Mouse (Mus musculus) forebrain, embryonic 12.5 days (tissue): ENCODE data around the gene Adam1a. TPM values are rescaled to one million over a fixed set of nuclear protein-coding genes. Genes with fewer than 3 reads are reported as not detected.
"Not testable (repeated sequence)": the region's sequence is repeated elsewhere in the genome, so short reads cannot be mapped to it uniquely, and the experiment has no call there.

Experiments
- ATAC-seq: fragments of 200-750 bp; cut with Nextera tagmentation; 2 replicates; pipeline ENCODE4 v1.8.0; 2017; ENCODE audit warnings: moderate TSS enrichment; ENCODE audit not compliant: low FRiP score
- H3K27ac ChIP-seq: fragments of 300-500 bp; sonication (generic); 2 replicates; pipeline ENCODE4 v1.5.1; 2016; ENCODE audit warnings: mild to moderate bottlenecking
- H3K27me3 ChIP-seq: fragments of 300-500 bp; sonication (generic); 2 replicates; pipeline ENCODE4 v1.6.1; 2016; ENCODE audit warnings: mild to moderate bottlenecking
- H3K36me3 ChIP-seq: fragments of 300-500 bp; sonication (generic); replicated peaks from 2 replicates; pipeline ENCODE4 v1.6.1; 2016; ENCODE audit warnings: mild to moderate bottlenecking
- H3K4me1 ChIP-seq: fragments of 300-500 bp; sonication (generic); 2 replicates; pipeline ENCODE4 v1.6.1; 2016
- H3K4me2 ChIP-seq: fragments of 300-500 bp; sonication (generic); 2 replicates; pipeline ENCODE4 v1.6.1; 2016; ENCODE audit warnings: mild to moderate bottlenecking, moderate library complexity
- H3K4me3 ChIP-seq: fragments of 300-500 bp; sonication (generic); replicated peaks from 2 replicates; pipeline ENCODE4 v1.5.1; 2016; ENCODE audit warnings: mild to moderate bottlenecking
- H3K9ac ChIP-seq: fragments of 300-500 bp; sonication (generic); 2 replicates; pipeline ENCODE4 v1.6.1; 2016; ENCODE audit warnings: mild to moderate bottlenecking
- H3K9me3 ChIP-seq: fragments of 300-500 bp; sonication (generic); 2 replicates; pipeline ENCODE4 v1.6.1; 2016
- WGBS: fragments of 180-500 bp; shearing (Covaris S2); methylation state at CpG from one replicate; pipeline ENCODE4 v1.1.7; 2016; 5-methylcytosine and 5-hydroxymethylcytosine counted together
- polyA plus RNA-seq: library from polyadenylated mRNA; unstranded; fragments of >200 nt; fragmentation: Nextera tagmentation; extraction: Ambion mirVana; gene quantifications from 2 replicates; pipeline ENCODE4 v1.2.1, GENCODE M21; 2016

The Adam1a gene
- polyA plus RNA-seq, 1 experiment from 2014 or later, result 3.7 TPM

DNA sequence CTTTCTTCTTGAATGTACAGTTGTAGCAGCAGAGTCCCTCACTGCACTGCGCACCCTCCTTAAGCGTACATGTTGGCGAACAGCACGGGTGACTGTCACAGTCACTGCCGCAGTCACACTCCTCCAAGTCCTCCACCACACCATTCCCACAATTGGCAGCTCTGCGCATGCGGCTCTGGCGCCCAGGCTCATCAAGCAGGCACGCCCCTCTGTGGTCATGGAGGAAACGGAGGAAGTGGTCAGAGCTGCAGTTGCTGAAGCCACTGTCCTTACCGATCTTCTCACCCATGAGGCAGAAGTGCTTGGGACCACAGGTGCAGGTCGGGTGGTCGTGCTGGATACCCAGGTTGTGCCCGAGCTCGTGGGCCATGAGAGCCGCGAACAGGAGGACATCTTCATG lies 25.5 kb downstream of the Adam1a start:
- 92% methylated on average over 11 of the region's 17 CpGs for WGBS
- not testable (repeated sequence) for H3K9ac ChIP-seq, ATAC-seq

DNA sequence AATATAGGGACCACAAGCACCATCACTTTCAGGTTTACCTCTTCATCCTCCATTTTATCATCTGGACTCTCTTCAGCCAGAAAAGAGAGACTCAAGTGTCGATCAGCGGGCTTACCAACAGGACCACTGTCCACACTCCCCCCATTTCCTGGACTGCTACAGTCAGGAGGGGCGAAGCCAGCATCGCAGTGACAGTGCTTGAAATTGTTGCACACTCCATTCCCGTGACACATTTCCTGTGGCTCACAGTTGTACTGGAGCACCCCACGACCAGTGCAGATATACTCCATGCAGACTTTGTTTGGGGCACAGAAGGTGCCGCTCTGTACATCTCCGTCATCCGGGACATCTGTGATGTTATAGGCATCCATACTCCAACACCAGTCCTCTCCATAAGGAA lies 26.3 kb downstream of the Adam1a start:
- ATAC-seq, result no peak
- H3K9me3 ChIP-seq, result no peaks in the 10 kb centered on the region
- no peak overlapping the region for H3K4me3 ChIP-seq
- H3K9ac ChIP-seq, result no peak overlapping the region
- 95% methylated on average over 9 of the region's 9 CpGs for WGBS
- no peaks in the 10 kb centered on the region for H3K4me1 ChIP-seq
- H3K36me3 ChIP-seq, result peaks cover 38% of the 10 kb centered on the region
- no peaks in the 10 kb centered on the region for H3K27me3 ChIP-seq
- no peak overlapping the region for H3K27ac ChIP-seq
- no peak overlapping the region for H3K4me2 ChIP-seq

More for the DNA sequence above, 25.5 kb downstream of the Adam1a start:
- H3K4me1 ChIP-seq, H3K4me2 ChIP-seq, H3K27me3 ChIP-seq, H3K9me3 ChIP-seq, H3K4me3 ChIP-seq, H3K27ac ChIP-seq: not testable (repeated sequence)
- H3K36me3 ChIP-seq, result peaks cover 46% of the 10 kb centered on the region

DNA sequence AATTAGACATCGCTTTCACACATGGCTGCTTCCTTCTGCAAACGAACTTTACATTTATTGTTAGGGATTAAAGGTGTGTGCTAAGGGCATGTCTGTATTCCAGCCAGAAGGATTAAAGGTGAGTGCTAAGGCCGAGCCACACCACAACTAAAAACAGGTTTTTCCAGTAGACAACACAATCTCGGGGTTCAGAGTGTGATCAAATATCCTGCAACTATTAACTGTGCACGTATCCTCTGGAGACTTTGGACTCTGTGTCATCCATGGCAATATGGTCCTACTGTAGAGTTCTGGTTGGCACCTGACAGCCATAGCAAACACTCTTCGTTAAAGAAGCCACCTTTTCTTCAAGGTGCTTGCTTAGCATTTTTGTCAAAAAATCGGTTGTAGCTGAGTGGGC lies 35.3 kb downstream of the Adam1a start:
- Histone ChIP-seq H3K4me3 (no peak overlapping the region), H3K27ac (no peak overlapping the region), H3K4me2 (no peak overlapping the region), H3K9me3 (no peaks in the 10 kb centered on the region), H3K4me1 (no peaks in the 10 kb centered on the region), H3K36me3 (no peaks in the 10 kb centered on the region), H3K9ac (no peak overlapping the region), H3K27me3 (no peaks in the 10 kb centered on the region)
- 82% methylated on average over 7 of the region's 7 CpGs for WGBS
- no peak for ATAC-seq

DNA sequence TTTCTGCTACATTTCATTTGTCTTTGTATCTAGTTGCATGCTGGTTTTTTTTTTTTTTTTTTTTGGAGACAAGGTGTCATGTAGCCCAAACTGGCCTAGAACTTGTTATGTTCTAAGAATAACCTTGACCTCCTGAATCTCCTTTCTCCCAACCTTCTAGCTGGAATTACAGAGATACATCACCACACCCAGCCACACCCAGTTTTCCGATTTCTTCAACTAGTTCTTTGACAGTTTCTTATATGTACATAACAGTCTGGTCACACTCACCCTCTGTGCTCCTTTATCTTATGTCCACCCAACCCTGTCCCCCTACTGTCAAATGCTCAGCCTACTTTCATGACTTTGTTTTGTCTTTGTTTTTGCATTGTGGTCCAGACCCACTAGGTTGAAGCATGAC lies 38.4 kb downstream of the Adam1a start:
- no peaks in the 10 kb centered on the region for H3K9me3 ChIP-seq
- no peak overlapping the region for H3K27ac ChIP-seq
- 100% methylated on average over 1 of the region's 1 CpGs for WGBS
- no peak overlapping the region for H3K4me2 ChIP-seq
- ATAC-seq, result no peak
- no peaks in the 10 kb centered on the region for H3K36me3 ChIP-seq
- H3K4me3 ChIP-seq, result no peak overlapping the region
- no peaks in the 10 kb centered on the region for H3K4me1 ChIP-seq
- no peak overlapping the region for H3K9ac ChIP-seq
- no peaks in the 10 kb centered on the region for H3K27me3 ChIP-seq

DNA sequence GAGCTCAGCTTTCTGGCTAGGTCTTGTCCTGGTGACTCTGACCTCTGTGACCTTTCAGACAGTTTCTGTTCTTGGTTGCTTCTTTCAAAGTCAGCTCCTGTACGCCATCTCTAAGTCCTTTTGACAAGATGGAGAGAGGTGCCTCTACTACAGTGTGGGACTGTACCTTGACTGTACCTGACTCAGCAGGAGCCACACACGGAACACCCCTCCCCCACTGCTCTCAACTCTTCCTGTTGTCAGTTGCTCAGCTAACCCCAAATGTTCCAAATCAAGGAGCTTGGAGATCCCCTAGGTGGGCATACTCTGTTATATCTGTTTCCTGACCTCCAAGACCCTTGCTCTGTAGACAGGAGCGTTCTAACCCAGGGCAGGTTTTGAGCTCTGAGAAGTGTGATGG lies 42.1 kb downstream of the Adam1a start, which contains the start of gene Adam1b:
Adam1b (minus strand) TSS at position 205 of the 400 bp plus-strand sequence.
- 87% methylated on average over 3 of the region's 3 CpGs for WGBS
- Histone ChIP-seq H3K4me3 (no peak within 1 kb of the TSS), H3K4me1 (no peaks in the 10 kb centered on the region), H3K27ac (no peak within 1 kb of the TSS), H3K27me3 (no peaks in the 10 kb centered on the region), H3K4me2 (no peak within 1 kb of the TSS), H3K9me3 (no peaks in the 10 kb centered on the region), H3K9ac (no peak within 1 kb of the TSS), H3K36me3 (no peaks in the 10 kb centered on the region)
- ATAC-seq, result no peak

DNA sequence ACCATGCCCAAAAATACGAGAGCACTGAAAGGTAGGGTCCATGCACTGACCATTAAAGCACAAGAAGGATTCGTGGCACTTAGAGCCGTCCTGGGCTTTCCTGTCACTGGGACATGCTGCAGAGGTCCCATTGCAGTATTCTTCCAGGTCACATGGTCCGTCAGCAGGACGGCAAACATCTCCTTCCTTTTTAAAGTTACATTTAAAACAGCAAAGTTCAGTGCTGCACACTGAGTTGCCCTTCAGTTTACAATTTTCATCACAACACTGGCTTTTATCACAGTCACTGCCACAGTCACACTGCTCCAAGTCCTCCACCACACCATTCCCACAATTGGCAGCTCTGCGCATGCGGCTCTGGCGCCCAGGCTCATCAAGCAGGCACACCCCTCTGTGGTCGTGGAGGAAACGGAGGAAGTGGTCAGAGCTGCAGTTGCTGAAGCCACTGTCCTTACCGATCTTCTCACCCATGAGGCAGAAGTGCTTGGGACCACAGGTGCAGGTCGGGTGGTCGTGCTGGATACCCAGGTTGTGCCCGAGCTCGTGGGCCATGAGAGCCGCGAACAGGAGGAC lies 43.8 kb downstream of the Adam1a start:
- 81% methylated on average over 11 of the region's 17 CpGs for WGBS
- not testable (repeated sequence) for H3K36me3 ChIP-seq, H3K4me1 ChIP-seq, H3K27me3 ChIP-seq, ATAC-seq, H3K9me3 ChIP-seq, H3K4me2 ChIP-seq, H3K9ac ChIP-seq, H3K27ac ChIP-seq, H3K4me3 ChIP-seq

DNA sequence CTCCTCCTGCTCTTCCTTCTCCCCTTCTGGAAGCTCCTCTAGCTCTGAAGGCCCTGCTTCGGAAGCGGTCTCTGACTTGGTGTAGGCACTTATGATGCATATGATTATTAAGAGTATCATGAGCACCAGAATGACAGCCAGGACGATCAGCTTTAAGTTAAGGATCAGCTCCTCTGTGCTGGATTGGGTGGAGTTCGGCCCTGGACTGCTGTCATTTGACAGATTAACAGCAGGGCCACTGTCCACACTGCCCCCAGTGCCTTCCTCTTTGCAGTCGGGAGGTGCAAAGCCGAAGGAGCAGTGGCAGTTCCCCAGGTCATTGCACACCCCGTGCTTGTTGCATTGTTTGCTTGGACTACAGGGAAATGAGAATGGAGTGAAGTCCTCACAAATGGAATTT lies 44.6 kb downstream of the Adam1a start:
- WGBS, result 81% methylated on average over 7 of the region's 7 CpGs
- ATAC-seq, result no peak
- no peaks in the 10 kb centered on the region for H3K36me3 ChIP-seq

DNA sequence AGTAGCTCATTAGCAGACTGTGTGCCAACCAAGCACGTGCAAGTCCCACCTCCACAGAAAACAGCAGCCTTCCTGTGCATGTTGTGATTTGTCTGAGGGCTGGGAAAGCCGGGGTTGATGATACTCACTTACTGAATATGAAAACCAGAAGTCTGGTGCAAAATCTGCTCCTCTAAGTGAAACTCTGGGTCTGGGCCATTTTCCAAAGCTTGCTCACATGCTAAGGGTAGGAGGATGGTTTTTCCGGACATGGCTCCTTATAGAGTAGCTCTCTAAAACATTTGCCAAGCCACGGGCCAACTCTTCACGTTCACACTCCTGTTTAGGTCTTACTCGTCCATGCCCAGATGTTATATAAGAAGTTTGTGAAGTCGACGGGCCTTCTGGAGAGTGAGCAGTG lies 52.0 kb downstream of the Adam1a start:
- Histone ChIP-seq H3K9me3 (no peaks in the 10 kb centered on the region), H3K4me1 (no peaks in the 10 kb centered on the region), H3K9ac (no peak overlapping the region), H3K27ac (no peak overlapping the region), H3K4me3 (no peak overlapping the region), H3K4me2 (no peak overlapping the region), H3K27me3 (no peaks in the 10 kb centered on the region), H3K36me3 (no peaks in the 10 kb centered on the region)
- ATAC-seq, result no peak
- WGBS, result 77% methylated on average over 8 of the region's 8 CpGs

More for the DNA sequence above, 44.6 kb downstream of the Adam1a start:
- H3K4me2 ChIP-seq, result no peak overlapping the region
- H3K9ac ChIP-seq, result no peak overlapping the region
- no peaks in the 10 kb centered on the region for H3K27me3 ChIP-seq
- H3K27ac ChIP-seq, result no peak overlapping the region
- H3K4me1 ChIP-seq, result no peaks in the 10 kb centered on the region
- no peaks in the 10 kb centered on the region for H3K9me3 ChIP-seq
- H3K4me3 ChIP-seq, result no peak overlapping the region

DNA sequence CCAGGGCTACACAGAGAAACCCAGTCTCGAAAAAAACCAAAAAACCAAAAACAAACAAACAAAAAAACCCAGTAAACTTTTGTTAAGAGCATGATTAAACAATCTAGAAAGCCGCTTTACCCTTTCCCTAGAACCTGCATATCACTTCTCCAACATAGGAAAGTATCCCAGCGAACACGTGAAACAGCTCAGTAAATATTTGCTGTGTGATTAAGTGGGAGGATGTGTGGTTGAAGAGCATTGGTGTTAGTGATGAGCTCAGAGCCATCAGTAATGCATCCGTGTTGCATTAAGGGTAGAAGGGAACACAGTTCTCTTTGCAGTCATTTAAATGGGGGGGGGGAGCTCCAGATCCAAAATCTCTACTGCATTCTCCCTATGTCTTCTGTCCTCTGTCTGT lies 60.5 kb downstream of the Adam1a start:
- no peaks in the 10 kb centered on the region for H3K27me3 ChIP-seq
- no peak for ATAC-seq
- H3K4me1 ChIP-seq, result no peaks in the 10 kb centered on the region
- no peak overlapping the region for H3K4me3 ChIP-seq
- H3K4me2 ChIP-seq, result no peak overlapping the region
- no peaks in the 10 kb centered on the region for H3K9me3 ChIP-seq
- no peak overlapping the region for H3K27ac ChIP-seq
- no peak overlapping the region for H3K9ac ChIP-seq
- H3K36me3 ChIP-seq, result no peaks in the 10 kb centered on the region
- 87% methylated on average over 5 of the region's 5 CpGs for WGBS

DNA sequence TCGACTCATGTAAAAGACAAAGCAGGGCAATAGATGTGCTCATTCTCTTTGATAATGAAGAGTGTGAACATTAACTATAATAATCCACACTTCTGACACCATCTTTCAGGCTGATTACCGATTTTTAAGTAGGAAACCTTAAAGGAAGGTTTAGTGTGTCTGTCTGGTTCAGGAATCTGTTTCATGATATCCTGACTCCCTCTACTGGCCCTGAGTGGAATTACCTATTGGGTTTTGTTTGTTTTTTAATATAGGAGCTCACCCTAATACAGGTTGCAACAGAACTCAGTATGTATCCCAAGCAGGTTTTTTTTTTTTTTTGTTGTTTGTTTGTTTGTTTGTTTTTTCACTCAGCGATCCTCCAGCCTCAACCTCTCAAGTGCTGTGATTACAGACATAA lies 67.6 kb downstream of the Adam1a start:
- H3K27ac ChIP-seq, result no peak overlapping the region
- no peak for ATAC-seq
- 32% methylated on average over 3 of the region's 3 CpGs for WGBS

DNA sequence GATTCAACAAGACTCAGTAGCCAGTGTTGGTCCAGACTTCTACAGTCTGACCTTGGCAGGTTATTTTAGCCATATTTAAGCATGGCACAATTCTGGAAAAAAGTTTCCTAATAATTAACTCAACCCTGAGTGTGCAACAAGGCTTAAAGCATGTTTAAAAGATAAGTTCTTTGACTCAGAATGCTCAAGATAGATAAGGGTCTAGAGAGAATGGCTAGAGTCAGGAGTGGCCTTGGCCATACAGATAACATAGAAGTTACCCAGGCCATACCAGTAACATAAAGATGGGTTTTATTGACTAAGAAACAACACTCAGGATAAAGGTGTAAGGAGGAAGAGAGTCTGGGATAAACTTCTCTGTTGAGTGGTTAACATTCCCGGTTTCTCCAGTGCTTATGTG lies 69.2 kb downstream of the Adam1a start:
- Histone ChIP-seq H3K4me3 (no peak overlapping the region), H3K4me2 (no peak overlapping the region), H3K27me3 (no peaks in the 10 kb centered on the region), H3K36me3 (no peaks in the 10 kb centered on the region), H3K9me3 (no peaks in the 10 kb centered on the region), H3K4me1 (no peaks in the 10 kb centered on the region; the same call in 1 of the 2 replicates), H3K27ac (no peak overlapping the region), H3K9ac (no peak overlapping the region)
- WGBS, result 88% methylated on average over 1 of the region's 1 CpGs
- ATAC-seq, result no peak

More for the DNA sequence above, 67.6 kb downstream of the Adam1a start:
- no peaks in the 10 kb centered on the region for H3K27me3 ChIP-seq
- no peak overlapping the region for H3K4me2 ChIP-seq
- H3K36me3 ChIP-seq, result no peaks in the 10 kb centered on the region
- H3K9me3 ChIP-seq, result no peaks in the 10 kb centered on the region
- no peak overlapping the region for H3K9ac ChIP-seq
- no peak overlapping the region for H3K4me3 ChIP-seq
- no peaks in the 10 kb centered on the region; the same call in 1 of the 2 replicates for H3K4me1 ChIP-seq

DNA sequence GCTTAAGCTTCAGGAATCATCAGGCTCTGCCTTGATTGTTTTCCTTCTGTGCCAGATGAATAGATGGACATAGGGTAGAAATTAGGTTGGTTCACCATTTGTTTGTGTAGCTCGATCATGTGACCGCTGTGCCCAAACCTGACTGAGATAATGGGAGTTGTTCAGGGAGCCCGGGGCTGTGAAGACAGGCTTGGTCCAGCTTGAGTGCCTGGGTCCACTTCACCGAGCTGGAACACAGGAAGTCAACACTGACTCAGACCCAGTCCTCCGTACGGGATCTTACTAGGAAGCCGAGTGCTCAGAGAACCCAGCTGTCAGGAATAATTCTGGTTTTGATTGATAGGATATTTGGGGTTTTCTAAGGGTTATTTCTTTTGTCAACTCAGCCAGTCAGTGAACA lies 70.7 kb downstream of the Adam1a start:
- Histone ChIP-seq H3K27me3 (no peaks in the 10 kb centered on the region), H3K9me3 (no peaks in the 10 kb centered on the region), H3K27ac (no peak overlapping the region), H3K4me1 (no peaks in the 10 kb centered on the region; the same call in 1 of the 2 replicates), H3K4me3 (no peak overlapping the region), H3K4me2 (no peak overlapping the region), H3K9ac (no peak overlapping the region), H3K36me3 (no peaks in the 10 kb centered on the region)
- 74% methylated on average over 7 of the region's 7 CpGs for whole genome bisulfite sequencing
- ATAC-seq, result no peak

DNA sequence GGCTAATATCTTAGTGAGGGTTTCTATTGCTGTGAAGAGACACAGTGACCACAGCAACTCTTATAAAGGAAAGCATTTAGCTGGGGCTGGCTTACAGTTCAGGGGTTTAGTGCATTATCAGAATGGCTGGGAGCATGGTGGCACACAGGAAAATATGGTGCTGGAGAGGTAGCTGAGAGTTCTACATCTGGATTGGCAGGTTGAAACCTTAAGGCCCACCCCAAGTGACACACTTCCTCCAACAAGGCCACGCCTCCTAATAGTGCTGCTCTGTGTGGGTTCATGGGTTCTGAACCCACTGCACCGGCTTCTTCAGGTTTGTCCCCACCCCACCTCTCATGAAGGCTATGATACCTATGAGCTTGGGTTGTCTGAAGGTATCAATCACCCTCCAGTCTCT lies 72.9 kb downstream of the Adam1a start:
- Histone ChIP-seq H3K9me3 (no peaks in the 10 kb centered on the region), H3K4me1 (no peaks in the 10 kb centered on the region; the same call in 1 of the 2 replicates), H3K36me3 (no peaks in the 10 kb centered on the region), H3K27ac (no peak overlapping the region), H3K4me2 (no peak overlapping the region), H3K27me3 (no peaks in the 10 kb centered on the region), H3K4me3 (no peak overlapping the region), H3K9ac (no peak overlapping the region)
- ATAC-seq, result no peak
- 85% methylated on average over 2 of the region's 2 CpGs for WGBS
